Mouse (Mus musculus) lung, embryonic 15.5 days (tissue): ENCODE measurements at regions not wholly inside any gene's neighbourhood (a gene's known extent, or its start where the extent isn't known, plus 50 kb on each side); places are given as distances from the start of the nearest gene placed in this dataset.

ENCODE experiments used
- ATAC-seq: fragments of 200-750 bp; cut with Nextera tagmentation; 2 replicates; pipeline ENCODE4 v1.8.0; 2017; ENCODE audit warnings: moderate number of reproducible peaks, borderline replicate concordance; ENCODE audit not compliant: low FRiP score, low TSS enrichment; ENCODE audit errors: extremely low read depth
- H3K27ac ChIP-seq: fragments of 300-500 bp; sonication (generic); 2 replicates; pipeline ENCODE4 v1.5.1; 2015; ENCODE audit warnings: moderate library complexity, mild to moderate bottlenecking, inconsistent platforms
- H3K27me3 ChIP-seq: fragments of 300-500 bp; sonication (generic); 2 replicates; pipeline ENCODE4 v1.6.1; 2015; ENCODE audit warnings: inconsistent platforms
- H3K36me3 ChIP-seq: fragments of 300-500 bp; sonication (generic); 2 replicates; pipeline ENCODE4 v1.6.1; 2015; ENCODE audit warnings: inconsistent platforms
- H3K4me1 ChIP-seq: fragments of 300-500 bp; sonication (generic); 2 replicates; pipeline ENCODE4 v1.6.1; 2015; ENCODE audit warnings: inconsistent platforms
- H3K4me2 ChIP-seq: fragments of 300-500 bp; sonication (generic); 2 replicates; pipeline ENCODE4 v1.6.1; 2015; ENCODE audit warnings: inconsistent platforms, mild to moderate bottlenecking, moderate library complexity
- H3K4me3 ChIP-seq: fragments of 300-500 bp; sonication (generic); 2 replicates; pipeline ENCODE4 v1.5.1; 2015; ENCODE audit warnings: mild to moderate bottlenecking, inconsistent platforms
- H3K9ac ChIP-seq: fragments of 300-500 bp; sonication (generic); 2 replicates; pipeline ENCODE4 v1.6.1; 2015; ENCODE audit warnings: inconsistent platforms
- H3K9me3 ChIP-seq: fragments of 300-500 bp; sonication (generic); 2 replicates; pipeline ENCODE4 v1.6.1; 2016; ENCODE audit warnings: inconsistent platforms
- WGBS: fragments of 180-500 bp; shearing (Covaris S2); methylation state at CpG from one replicate; pipeline ENCODE4 v1.1.7; 2015; 5-methylcytosine and 5-hydroxymethylcytosine counted together

GRCm38 (mm10) chr2:105615891-105616733 lies 52.6 kb upstream of the Pax6 start:
- Histone ChIP-seq H3K27me3 (peaks cover 4% of the 10 kb centered on the region; the same call in 1 of the 2 replicates), H3K27ac (no peak overlapping the region), H3K4me3 (0 out of 2 replicates have a peak overlapping the region, but pooled peaks have one; percentile 8), H3K9ac (no peak overlapping the region), H3K4me2 (peak overlapping the region; percentile 43), H3K9me3 (no peaks in the 10 kb centered on the region), H3K36me3 (no peaks in the 10 kb centered on the region), H3K4me1 (peaks cover 7% of the 10 kb centered on the region)
- 35% methylated on average over 18 of the region's 18 CpGs for WGBS
- ATAC-seq = no peak
